Mouse (Mus musculus) thymus, postnatal 10 days (tissue): Measurements from ENCODE around the gene Gdpgp1.

Experiments used
- DNase-seq, 2 experiments: peaks; one replicate each; pipeline ENCODE4 v3.0.0; 2021; ENCODE audit warnings: low spot score in 2 of 2

Gdpgp1 gene

GRCm38 (mm10) chr7:80199851-80200587 lies 32.6 kb upstream of the Gdpgp1 start:
- DNase-seq = no peak

- no peak for DNase-seq
Measured at GRCm38 (mm10) chr7:80200588-80200945, 32.1 kb upstream of the Gdpgp1 start.

GRCm38 (mm10) chr7:80200963-80201539 lies 31.6 kb upstream of the Gdpgp1 start:
- DNase-seq = no peak

- no peak for DNase-seq
Measured at GRCm38 (mm10) chr7:80201888-80202540, 30.7 kb upstream of the Gdpgp1 start.

GRCm38 (mm10) chr7:80202961-80203360 lies 29.7 kb upstream of the Gdpgp1 start:
- no peak for DNase-seq

- no peak for DNase-seq
Measured at GRCm38 (mm10) chr7:80203638-80204096, 29.0 kb upstream of the Gdpgp1 start.

GRCm38 (mm10) chr7:80204362-80204761 lies 28.3 kb upstream of the Gdpgp1 start:
- DNase-seq = no peak

GRCm38 (mm10) chr7:80204961-80205360 lies 27.7 kb upstream of the Gdpgp1 start:
- no peak for DNase-seq

GRCm38 (mm10) chr7:80205705-80206589 lies 26.7 kb upstream of the Gdpgp1 start:
- DNase-seq = no peak

- DNase-seq = no peak
Measured at GRCm38 (mm10) chr7:80207314-80207731, 25.3 kb upstream of the Gdpgp1 start.

- DNase-seq = no peak
Measured at GRCm38 (mm10) chr7:80208026-80208642, 24.5 kb upstream of the Gdpgp1 start.

GRCm38 (mm10) chr7:80208738-80209430 lies 23.8 kb upstream of the Gdpgp1 start:
- DNase-seq = no peak

GRCm38 (mm10) chr7:80209669-80210068 lies 23.0 kb upstream of the Gdpgp1 start:
- peak; percentile 60 to 64 for DNase-seq

GRCm38 (mm10) chr7:80210982-80211381 lies 21.7 kb upstream of the Gdpgp1 start:
- DNase-seq = no peak

- DNase-seq = no peak
Measured at GRCm38 (mm10) chr7:80213604-80214003, 19.1 kb upstream of the Gdpgp1 start.

- DNase-seq = no peak
Measured at GRCm38 (mm10) chr7:80214459-80214858, 18.2 kb upstream of the Gdpgp1 start.

GRCm38 (mm10) chr7:80215398-80215797 lies 17.3 kb upstream of the Gdpgp1 start:
- peak; percentile 73 to 90 for DNase-seq

- DNase-seq = no peak
Measured at GRCm38 (mm10) chr7:80216566-80216965, 16.1 kb upstream of the Gdpgp1 start.

- no peak for DNase-seq
Measured at GRCm38 (mm10) chr7:80218666-80219065, 14.0 kb upstream of the Gdpgp1 start.

- no peak for DNase-seq
Measured at GRCm38 (mm10) chr7:80220237-80220797, 12.3 kb upstream of the Gdpgp1 start.
